Mouse (Mus musculus): ENCODE data around the gene Rad1.
"Not testable (repeated sequence)": the region's sequence is repeated elsewhere in the genome, so short reads cannot be mapped to it uniquely, and the experiment has no call there.

Rad1 gene

DNA sequence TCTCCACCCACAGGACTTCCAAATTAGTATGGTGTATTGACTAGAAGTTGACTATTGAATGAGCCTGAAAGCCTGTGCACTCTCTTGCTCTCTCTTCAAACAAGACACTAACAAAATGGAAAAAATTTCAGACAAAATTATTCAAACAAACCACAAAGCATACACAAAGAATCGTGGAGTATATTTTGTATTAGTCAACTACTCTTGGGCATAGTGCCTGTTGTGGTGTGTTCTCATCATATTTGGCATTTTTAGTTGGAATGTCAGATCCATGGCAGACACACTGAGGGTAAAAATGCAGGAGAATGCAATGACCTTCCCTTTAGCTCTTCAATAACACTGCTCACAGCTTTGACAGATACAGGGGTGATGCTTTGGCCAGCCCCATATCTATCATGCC, 40.1 kb downstream of the Rad1 start:
- no peak for DNase-seq

DNA sequence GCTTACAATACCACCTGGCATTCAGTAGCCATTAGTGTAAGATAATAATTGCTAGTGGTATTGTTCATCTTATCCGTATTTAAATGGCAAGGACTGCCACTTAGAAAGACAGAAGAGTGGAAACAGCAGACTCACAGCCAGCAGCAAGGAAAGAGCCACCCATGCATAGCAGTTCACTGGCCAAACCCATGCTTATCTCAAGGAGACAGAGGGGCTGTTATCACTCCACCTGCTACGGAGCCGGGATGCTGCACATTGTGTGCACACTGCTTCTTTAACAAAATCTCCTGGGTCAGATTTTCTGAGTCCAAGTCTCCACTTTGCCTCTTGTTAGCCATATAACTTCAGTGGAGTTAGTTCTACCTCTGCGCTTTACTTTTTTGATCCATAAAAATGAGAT, 45.5 kb downstream of the Rad1 start:
- DNase-seq: no peak

- not testable (repeated sequence) for DNase-seq
These were observed 47.5 kb downstream of the Rad1 start for GRCm38 (mm10) chr15:10533361-10533760.

DNA sequence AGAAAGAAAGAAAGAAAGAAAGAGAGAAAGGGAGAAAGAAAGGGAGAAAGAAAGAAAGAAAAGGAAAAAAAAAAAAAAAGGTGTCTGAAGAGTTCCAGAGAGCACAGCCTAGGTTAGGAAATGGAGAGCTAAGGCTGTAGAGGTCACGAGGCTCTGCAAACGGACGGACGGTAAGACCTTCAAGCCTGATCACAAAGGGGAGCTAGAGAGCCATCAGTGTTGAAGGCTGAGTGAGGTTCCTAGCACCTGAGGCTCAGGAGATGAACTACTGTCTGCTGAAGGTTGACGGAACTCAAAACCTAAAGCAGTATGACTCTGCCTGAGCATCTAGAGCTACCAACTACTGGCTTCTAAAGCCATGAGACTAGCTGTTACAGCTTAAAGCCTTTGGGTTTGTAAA, 48.8 kb downstream of the Rad1 start:
- no peak for DNase-seq

GRCm38 (mm10) chr15:10535969-10536368, 50.2 kb downstream of the Rad1 start:
- no peak for DNase-seq

DNA sequence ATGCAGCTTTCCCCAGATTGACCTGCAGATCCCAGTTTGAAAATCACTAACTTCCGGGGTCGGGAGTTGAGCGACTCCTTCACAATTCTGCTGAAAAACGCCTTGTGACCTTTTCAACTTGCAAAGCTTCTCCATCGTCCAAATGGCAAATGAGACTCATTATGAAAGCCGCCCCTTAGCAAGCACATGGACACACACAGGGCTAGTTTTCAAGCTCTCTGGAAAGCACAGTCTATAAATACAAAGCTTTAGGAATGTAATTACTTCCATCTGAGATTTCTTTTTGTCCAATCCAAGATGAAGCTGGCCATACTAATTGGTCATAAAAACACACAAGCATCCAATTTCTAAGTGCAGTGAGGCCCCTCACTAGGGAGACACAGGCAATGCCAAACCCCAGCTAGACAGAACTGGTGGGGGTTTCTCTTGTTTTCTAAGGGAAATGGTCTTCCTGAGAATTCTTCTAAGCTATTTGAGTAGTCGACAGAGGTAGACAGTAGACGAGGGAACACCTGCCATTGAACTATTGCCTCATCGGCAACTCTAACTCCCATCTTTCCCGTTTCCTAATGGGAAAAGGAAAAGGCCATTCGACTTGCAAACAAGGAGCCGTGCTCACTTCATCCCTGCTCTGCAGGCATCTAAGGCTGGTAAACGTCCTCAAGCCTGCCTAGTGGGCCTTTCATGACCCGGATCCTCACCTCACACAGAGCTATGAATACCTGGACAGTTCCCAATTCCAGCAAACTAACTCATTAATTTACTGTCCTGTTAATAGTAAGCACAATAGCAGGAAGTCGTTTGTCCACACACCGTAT, 54.7 kb downstream of the Rad1 start:
- DNase-seq: no peak
